Mouse (Mus musculus): Measurements from ENCODE around the gene Ttc7b.

DNA sequence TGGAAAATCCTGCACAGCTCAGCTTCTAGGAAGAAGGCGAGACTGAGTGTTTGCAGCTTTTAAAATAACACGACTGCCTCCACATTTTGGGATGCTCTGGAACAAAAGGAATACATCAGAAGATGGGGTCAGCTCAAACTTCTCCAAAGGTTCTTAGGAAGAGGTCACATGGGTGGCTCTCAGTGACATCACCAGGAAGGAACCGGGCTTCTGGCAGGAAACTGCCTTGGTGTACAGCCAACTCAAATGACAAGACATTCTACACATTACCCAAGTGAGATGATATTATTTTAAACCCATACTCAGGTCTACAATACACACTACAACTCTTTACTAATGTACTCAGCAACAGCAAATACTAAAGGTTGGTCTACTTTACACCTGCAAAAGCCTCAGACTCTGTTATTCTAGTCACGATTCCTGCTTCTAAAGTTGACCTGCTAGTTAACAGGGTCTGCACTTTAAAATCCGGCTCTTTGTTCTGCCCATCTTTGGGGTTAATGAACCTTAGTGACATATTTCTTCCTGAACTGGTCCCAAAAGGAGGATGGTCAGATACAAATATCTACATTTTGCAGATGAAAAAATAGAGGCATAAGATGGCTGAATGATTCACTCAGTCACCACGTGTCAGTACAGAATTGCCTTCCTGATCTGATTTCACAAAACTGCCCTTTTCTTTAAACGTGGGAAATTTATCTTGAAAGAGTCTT is 18.0 kb upstream of the Ttc7b start:
- no peak for TF ChIP-seq POLR2A (IDR thresholded peaks at IDR 0.05; ENCODE audit: extremely low read depth, insufficient read depth, low read length)
- no peak for TF ChIP-seq CTCF (IDR thresholded peaks at IDR 0.05; ENCODE audit: low read depth, low read length)
